In the genomic region with DNA sequence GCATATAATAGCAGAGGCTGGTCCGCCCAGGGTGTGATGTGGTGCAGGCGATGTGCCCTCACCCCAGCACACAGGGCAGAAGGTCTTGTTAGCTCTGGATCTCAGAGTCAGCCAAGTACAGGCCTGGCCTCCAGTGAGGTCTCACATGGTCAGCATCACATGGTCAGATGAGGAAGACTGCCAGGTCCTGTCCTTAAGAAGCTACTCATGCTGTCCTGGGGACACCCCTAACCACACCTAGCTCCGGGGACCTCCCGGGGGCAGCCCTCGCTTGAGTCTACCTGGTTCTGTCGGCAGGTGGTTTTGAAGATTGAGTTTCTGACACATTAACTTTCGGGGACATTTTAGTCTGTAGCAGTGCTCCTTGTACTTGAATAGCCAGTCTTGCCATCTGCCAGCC, we compare ENCODE assay signal across 8 mouse cellular contexts. TPM values are rescaled to one million over a fixed set of nuclear protein-coding genes. Genes with fewer than 3 reads are reported as not detected.
DNase-seq lines count a peak whose midpoint lies in the region; ATAC-seq and TF ChIP-seq lines count a peak whose summit lies in the region.
"Had no signal": no experiment of that assay in that cellular context is flagged by ENCODE, and none has a peak within 500 bp of the region (broad histone marks: within the 10 kb centered on the region; RNA-seq: fewer than 3 reads in every experiment).

No protein-coding gene starts in this region.

- no peak overlapping the region for H3K9ac ChIP-seq in limb, embryonic 12.5 days (replicated peaks)
- H3K9ac ChIP-seq in neural tube, embryonic 15.5 days (replicated peaks), result no peak overlapping the region

- no peaks in the 10 kb centered on the region for H3K9me3 ChIP-seq in limb, embryonic 12.5 days
- H3K9me3 ChIP-seq in limb, embryonic 10.5 days (replicated peaks), result no peaks in the 10 kb centered on the region
- no peaks in the 10 kb centered on the region for H3K9me3 ChIP-seq in neural tube, embryonic 15.5 days (replicated peaks)

- peaks cover 20% of the 10 kb centered on the region; the same call in 1 of the 2 replicates for H3K36me3 ChIP-seq in limb, embryonic 12.5 days
- peaks cover 9% of the 10 kb centered on the region; the same call in 1 of the 2 replicates for H3K36me3 ChIP-seq in limb, embryonic 10.5 days
- H3K36me3 ChIP-seq in neural tube, embryonic 15.5 days, result 0 out of 2 replicates have a peak, but pooled peaks cover 2% of the 10 kb centered on the region

- no peaks in the 10 kb centered on the region for H3K27me3 ChIP-seq in limb, embryonic 12.5 days
- no peaks in the 10 kb centered on the region for H3K27me3 ChIP-seq in limb, embryonic 10.5 days (ENCODE audit: low read depth, poor library complexity, severe bottlenecking)
- H3K27me3 ChIP-seq in neural tube, embryonic 15.5 days (replicated peaks), result no peaks in the 10 kb centered on the region

- 92% methylated on average over 7 of the region's 7 CpGs for WGBS in limb, embryonic 12.5 days
- WGBS in limb, embryonic 10.5 days, result 94% methylated on average over 7 of the region's 7 CpGs
- whole genome bisulfite sequencing in neural tube, embryonic 15.5 days, result 87% methylated on average over 7 of the region's 7 CpGs

- DNase-seq in limb, embryonic 10.5 days (ENCODE audit: low spot score), result no peak
- DNase-seq in heart, postnatal 4 days, result peak; percentile 32
- no peak for DNase-seq in embryo, embryonic 10 days (ENCODE audit: low spot score)
- DNase-seq in natural killer cell, adult 2 months (ENCODE audit: low spot score in 2 of 2), result no peak

- no peak overlapping the region for H3K4me3 ChIP-seq in limb, embryonic 12.5 days (replicated peaks)
- H3K4me3 ChIP-seq in limb, embryonic 10.5 days, result no peak overlapping the region
- no peak overlapping the region for H3K4me3 ChIP-seq in embryonic fibroblast, embryonic 13.5 days (ENCODE audit: insufficient read depth, low read length)
- H3K4me3 ChIP-seq in neural tube, embryonic 15.5 days (replicated peaks), result no peak overlapping the region

- no peak overlapping the region for H3K4me2 ChIP-seq in limb, embryonic 12.5 days
- no peak overlapping the region for H3K4me2 ChIP-seq in neural tube, embryonic 15.5 days

- H3K27ac ChIP-seq in limb, embryonic 12.5 days, result peak overlapping the region; percentile 56; the same call in 1 of the 2 replicates
- no peak overlapping the region for H3K27ac ChIP-seq in limb, embryonic 10.5 days
- H3K27ac ChIP-seq in embryonic fibroblast, embryonic 13.5 days (ENCODE audit: insufficient read depth, low read length), result peak overlapping the region; percentile 82
- 0 out of 2 replicates have a peak overlapping the region, but pooled peaks have one; percentile 42 for H3K27ac ChIP-seq in neural tube, embryonic 15.5 days (replicated peaks)

- ATAC-seq in limb, embryonic 12.5 days (ENCODE audit: insufficient number of reproducible peaks, insufficient read depth, low FRiP score, low TSS enrichment, low read depth), result no peak
- no peak for ATAC-seq in neural tube, embryonic 15.5 days (ENCODE audit: low FRiP score)

- peaks cover 36% of the 10 kb centered on the region for H3K4me1 ChIP-seq in limb, embryonic 12.5 days (replicated peaks)
- H3K4me1 ChIP-seq in limb, embryonic 10.5 days, result peaks cover 32% of the 10 kb centered on the region
- H3K4me1 ChIP-seq in embryonic fibroblast, embryonic 13.5 days (ENCODE audit: control insufficient read depth, insufficient read depth, low read length), result peaks cover 26% of the 10 kb centered on the region
- peaks cover 30% of the 10 kb centered on the region for H3K4me1 ChIP-seq in neural tube, embryonic 15.5 days

- no peak for TF ChIP-seq POLR2A in embryonic fibroblast, embryonic 13.5 days (IDR thresholded peaks at IDR 0.05; ENCODE audit: low read depth, low read length)

- no peak for TF ChIP-seq CTCF in embryonic fibroblast, embryonic 13.5 days (IDR thresholded peaks at IDR 0.05; ENCODE audit: borderline replicate concordance, insufficient read depth, low read length)

RNA-seq across cellular contexts. Expression of gene Baiap2, which starts 45.8 kb away (rescaled TPM):
- polyA plus RNA-seq in limb, embryonic 12.5 days (2016; fragmentation: Nextera tagmentation; extraction: Ambion mirVana), result 17.0 and 17.5 TPM in 2 replicates
- 13.3 and 13.8 TPM in 2 replicates for polyA plus RNA-seq in limb, embryonic 10.5 days (2016; fragmentation: Nextera tagmentation; extraction: Ambion mirVana)
- polyA plus RNA-seq in embryonic fibroblast, embryonic 13.5 days (2011; ENCODE audit: insufficient read length, low read depth, missing spikeins), result 27.4 and 29.5 TPM in 2 replicates
- 1 to 10 TPM; 8.0 to 8.3 TPM for total RNA-seq in heart, postnatal 4 days (2021)
- polyA plus RNA-seq in neural tube, embryonic 15.5 days (2015; fragmentation: Nextera tagmentation; extraction: Ambion mirVana), result 16.6 and 20.5 TPM in 2 replicates

RNA-seq across cellular contexts. Expression of gene Aatk, which starts 58.6 kb away (rescaled TPM):
- 5.4 and 6.9 TPM in 2 replicates for polyA plus RNA-seq in limb, embryonic 12.5 days (2016; fragmentation: Nextera tagmentation; extraction: Ambion mirVana)
- polyA plus RNA-seq in limb, embryonic 10.5 days (2016; fragmentation: Nextera tagmentation; extraction: Ambion mirVana), result 0.78 and 1.7 TPM in 2 replicates
- polyA plus RNA-seq in embryonic fibroblast, embryonic 13.5 days (2011; ENCODE audit: insufficient read length, low read depth, missing spikeins), result 0.19 TPM in 1 of 2 replicates, not detected in the other
- 1 to 10 TPM; 3.7 to 4.2 TPM for total RNA-seq in heart, postnatal 4 days (2021)
- 38.2 and 46.2 TPM in 2 replicates for polyA plus RNA-seq in neural tube, embryonic 15.5 days (2015; fragmentation: Nextera tagmentation; extraction: Ambion mirVana)
- total RNA-seq: megakaryocyte-erythroid progenitor cell, adult 5-6 weeks had no signal
